In genomic region chr13:37989701-37990100, GRCm38 (mm10) we compare ENCODE assay signal across 25 mouse cellular contexts. TPM values are rescaled to one million over a fixed set of nuclear protein-coding genes. Genes with fewer than 3 reads are reported as not detected.
DNase-seq lines count a peak whose midpoint lies in the region; ATAC-seq and TF ChIP-seq lines count a peak whose summit lies in the region.
"Had no signal": no experiment of that assay in that cellular context is flagged by ENCODE, and none has a peak within 500 bp of the region (broad histone marks: within the 10 kb centered on the region; RNA-seq: fewer than 3 reads in every experiment).

No protein-coding gene starts in this region.

- peaks cover 2% of the 10 kb centered on the region for H3K4me1 ChIP-seq in heart, adult 2 months (ENCODE audit: control insufficient read depth, insufficient read depth, low read length)
- peaks cover 5% of the 10 kb centered on the region; the same call in 1 of the 2 replicates for H3K4me1 ChIP-seq in intestine, embryonic 14.5 days (replicated peaks; ENCODE audit: control insufficient read depth, insufficient read depth, low read length)
- H3K4me1 ChIP-seq in intestine, embryonic 16.5 days (ENCODE audit: control insufficient read depth, insufficient read depth, low read length): peaks cover 5% of the 10 kb centered on the region; the same call in 1 of the 2 replicates
- H3K4me1 ChIP-seq in megakaryocyte, embryonic 14.5 days: peaks cover 44% of the 10 kb centered on the region
- H3K4me1 ChIP-seq: embryonic facial prominence, embryonic 15.5 days had no signal

- H3K9me3 ChIP-seq in intestine, embryonic 14.5 days (ENCODE audit: control insufficient read depth, low read length): no peaks in the 10 kb centered on the region
- H3K9me3 ChIP-seq in intestine, embryonic 16.5 days (ENCODE audit: control insufficient read depth, low read length): no peaks in the 10 kb centered on the region
- no peaks in the 10 kb centered on the region for H3K9me3 ChIP-seq in megakaryocyte, embryonic 14.5 days
- H3K9me3 ChIP-seq: embryonic facial prominence, embryonic 13.5 days; embryonic facial prominence, embryonic 15.5 days; forebrain, embryonic 10.5 days; forebrain, embryonic 12.5 days had no signal

- intact Hi-C loops in heart, adult 2 months (cut with DNase I): no loop called here

- no peak for TF ChIP-seq EP300 in heart, adult 2 months (IDR thresholded peaks at IDR 0.05; ENCODE audit: insufficient read depth, low read depth, low read length)

- 88% methylated on average over 8 of the region's 8 CpGs for WGBS in heart, adult 2 months
- WGBS in intestine, embryonic 14.5 days: 89% methylated on average over 8 of the region's 8 CpGs
- 90% methylated on average over 8 of the region's 8 CpGs for WGBS in intestine, embryonic 16.5 days

- no peak overlapping the region for H3K27ac ChIP-seq in heart, adult 2 months
- H3K27ac ChIP-seq in intestine, embryonic 14.5 days (ENCODE audit: low read depth): no peak overlapping the region
- no peak overlapping the region for H3K27ac ChIP-seq in intestine, embryonic 16.5 days (ENCODE audit: low read length)
- H3K27ac ChIP-seq: embryonic facial prominence, embryonic 13.5 days; embryonic facial prominence, embryonic 15.5 days; forebrain, embryonic 10.5 days; forebrain, embryonic 12.5 days had no signal

- no peaks in the 10 kb centered on the region for H3K79me2 ChIP-seq in heart, adult 2 months (replicated peaks; ENCODE audit: control insufficient read depth, insufficient read depth, low read length)

- TF ChIP-seq CTCF in heart, adult 2 months (IDR thresholded peaks at IDR 0.05): no peak

- ATAC-seq in intestine, embryonic 14.5 days (replicated peaks; ENCODE audit: low FRiP score, low TSS enrichment, low read depth): no peak
- ATAC-seq in intestine, embryonic 16.5 days: no peak
- ATAC-seq in megakaryocyte, adult 5-6 weeks (ENCODE audit: poor library complexity, severe bottlenecking): no peak
- ATAC-seq: CD4-positive, CD25-positive, alpha-beta regulatory T cell, adult 4 months; forebrain, embryonic 14.5 days; forebrain, embryonic 16.5 days had no signal

- H3K27me3 ChIP-seq in heart, adult 2 months (ENCODE audit: control insufficient read depth, insufficient read depth, low read length): no peaks in the 10 kb centered on the region
- H3K27me3 ChIP-seq in intestine, embryonic 14.5 days (replicated peaks; ENCODE audit: control insufficient read depth, insufficient read depth, low read length): no peaks in the 10 kb centered on the region
- no peaks in the 10 kb centered on the region for H3K27me3 ChIP-seq in intestine, embryonic 16.5 days (replicated peaks; ENCODE audit: control insufficient read depth, insufficient read depth, low read length)
- H3K27me3 ChIP-seq in megakaryocyte, embryonic 14.5 days (replicated peaks): no peaks in the 10 kb centered on the region
- H3K27me3 ChIP-seq: embryonic facial prominence, embryonic 13.5 days; embryonic facial prominence, embryonic 15.5 days; forebrain, embryonic 12.5 days had no signal

- no peak overlapping the region for H3K4me3 ChIP-seq in heart, adult 2 months
- H3K4me3 ChIP-seq in intestine, embryonic 14.5 days (ENCODE audit: low read depth, low read length): no peak overlapping the region
- no peak overlapping the region for H3K4me3 ChIP-seq in intestine, embryonic 16.5 days (ENCODE audit: low read length)
- H3K4me3 ChIP-seq in megakaryocyte, embryonic 14.5 days (replicated peaks): peak overlapping the region; percentile 17
- H3K4me3 ChIP-seq: embryonic facial prominence, embryonic 13.5 days; embryonic facial prominence, embryonic 15.5 days; erythroblast, embryonic 14.5 days; forebrain, embryonic 10.5 days; forebrain, embryonic 12.5 days had no signal

- DNase-seq in heart, adult 11 months: peak; percentile 82
- DNase-seq in heart, adult 2 months: no peak
- peak; percentile 25 for DNase-seq in intestine, embryonic 14.5 days (ENCODE audit: low spot score)
- DNase-seq: adrenal gland, adult 2 months; adrenal gland, postnatal 10 days; adrenal gland, postnatal 25 days; B cell, adult 2 months; cerebellum, adult 11 months; cerebellum, adult 18-20 months; cerebellum, adult 8-10 months; cerebellum, adult 9-11 months; cerebellum, postnatal 14 days; cerebellum, postnatal 36 days; embryo, embryonic 11 days had no signal

- no peak for TF ChIP-seq POLR2A in heart, adult 2 months (IDR thresholded peaks at IDR 0.05; ENCODE audit: insufficient read depth, low read depth, low read length)

- H3K9ac ChIP-seq in heart, adult 2 months (ENCODE audit: low read depth, low read length): no peak overlapping the region
- no peak overlapping the region for H3K9ac ChIP-seq in intestine, embryonic 14.5 days (ENCODE audit: low read length)
- no peak overlapping the region for H3K9ac ChIP-seq in intestine, embryonic 16.5 days (ENCODE audit: low read depth, low read length)
- H3K9ac ChIP-seq: embryonic facial prominence, embryonic 13.5 days; embryonic facial prominence, embryonic 15.5 days; forebrain, embryonic 12.5 days had no signal

- peaks cover 4% of the 10 kb centered on the region; the same call in 1 of the 2 replicates for H3K36me3 ChIP-seq in heart, adult 2 months (ENCODE audit: control insufficient read depth, insufficient read depth, low read length)
- H3K36me3 ChIP-seq in intestine, embryonic 14.5 days (ENCODE audit: control insufficient read depth, insufficient read depth, low read length): peaks cover 66% of the 10 kb centered on the region
- H3K36me3 ChIP-seq in intestine, embryonic 16.5 days (ENCODE audit: control insufficient read depth, insufficient read depth, low read length): peaks cover 27% of the 10 kb centered on the region
- H3K36me3 ChIP-seq in megakaryocyte, embryonic 14.5 days (replicated peaks; ENCODE audit: low read length): peaks cover 68% of the 10 kb centered on the region

- no peak overlapping the region for H3K4me2 ChIP-seq in intestine, embryonic 14.5 days (ENCODE audit: low read length)
- H3K4me2 ChIP-seq in intestine, embryonic 16.5 days (ENCODE audit: low read depth, low read length): no peak overlapping the region
- H3K4me2 ChIP-seq: embryonic facial prominence, embryonic 13.5 days; embryonic facial prominence, embryonic 15.5 days; forebrain, embryonic 12.5 days had no signal

RNA-seq across cellular contexts. Expression of gene Ssr1, which starts 4.3 kb away (rescaled TPM):
- total RNA-seq in heart, adult 2 months (2021): 10 to 100 TPM; 41.7 to 44.9 TPM
- polyA plus RNA-seq in heart, adult 2 months (2012; rRNA removed): 10.0 and 17.2 TPM in 2 replicates
- 121 and 124 TPM in 2 replicates for polyA plus RNA-seq in intestine, embryonic 14.5 days (2014; fragmentation: Nextera tagmentation; extraction: Ambion mirVana)
- polyA plus RNA-seq in intestine, embryonic 16.5 days (2015; fragmentation: Nextera tagmentation; extraction: Ambion mirVana): 126 and 129 TPM in 2 replicates
- polyA plus RNA-seq in megakaryocyte, embryonic 14.5 days (2012; ENCODE audit: insufficient read depth, low replicate concordance): 3.7 and 29.4 TPM in 2 replicates
- 96.5 and 104 TPM in 2 replicates for total RNA-seq in megakaryocyte, adult 5-6 weeks (2015)
- total RNA-seq in megakaryocyte, adult 5-6 weeks (2017): 126 and 148 TPM in 2 replicates

RNA-seq across cellular contexts. Expression of gene Riok1, which starts 47.1 kb away (rescaled TPM):
- total RNA-seq in heart, adult 2 months (2021): 1 to 10 TPM; 8.4 to 9.0 TPM
- polyA plus RNA-seq in heart, adult 2 months (2012; rRNA removed): 8.3 and 11.5 TPM in 2 replicates
- polyA plus RNA-seq in intestine, embryonic 14.5 days (2014; fragmentation: Nextera tagmentation; extraction: Ambion mirVana): 47.7 and 53.7 TPM in 2 replicates
- 33.3 and 37.7 TPM in 2 replicates for polyA plus RNA-seq in intestine, embryonic 16.5 days (2015; fragmentation: Nextera tagmentation; extraction: Ambion mirVana)
- 7.2 and 7.7 TPM in 2 replicates for polyA plus RNA-seq in megakaryocyte, embryonic 14.5 days (2012; ENCODE audit: insufficient read depth, low replicate concordance)
- 38.3 and 42.2 TPM in 2 replicates for total RNA-seq in megakaryocyte, adult 5-6 weeks (2015)
- total RNA-seq in megakaryocyte, adult 5-6 weeks (2017): 85.5 and 96.3 TPM in 2 replicates

RNA-seq across cellular contexts. Expression of gene Cage1, which starts 47.2 kb away (rescaled TPM):
- total RNA-seq in heart, adult 2 months (2021): 1 to 10 TPM; 1.6 to 2.3 TPM
- polyA plus RNA-seq in heart, adult 2 months (2012; rRNA removed): 0.12 and 0.41 TPM in 2 replicates
- polyA plus RNA-seq in intestine, embryonic 14.5 days (2014; fragmentation: Nextera tagmentation; extraction: Ambion mirVana): 1.1 and 1.3 TPM in 2 replicates
- 0.89 and 0.93 TPM in 2 replicates for polyA plus RNA-seq in intestine, embryonic 16.5 days (2015; fragmentation: Nextera tagmentation; extraction: Ambion mirVana)
- not detected in 2 replicates for polyA plus RNA-seq in megakaryocyte, embryonic 14.5 days (2012; ENCODE audit: insufficient read depth, low replicate concordance)
- total RNA-seq in megakaryocyte, adult 5-6 weeks (2015): 0.32 and 0.36 TPM in 2 replicates
- 0.73 and 1.5 TPM in 2 replicates for total RNA-seq in megakaryocyte, adult 5-6 weeks (2017)

Comparison
In these comparisons a context has a peak if more than half of its experiments do, and no peak if none do; other contexts are left out.
1. DNase-seq: peak in heart, adult 11 months (single experiment) and intestine, embryonic 14.5 days (single experiment); none in heart, adult 2 months (0 of 2).